Mouse (Mus musculus) intestine, embryonic 14.5 days (tissue): ENCODE results near the gene Evl. TPM values are rescaled to one million over a fixed set of nuclear protein-coding genes. Genes with fewer than 3 reads are reported as not detected.
A peak's percentile ranks its signal among the peaks of the same experiment; 100 is the strongest.
"Not testable (repeated sequence)": the region's sequence is repeated elsewhere in the genome, so short reads cannot be mapped to it uniquely, and the experiment has no call there.

Experiments used
- ATAC-seq: fragments of 200-750 bp; cut with Nextera tagmentation; replicated peaks from 2 replicates; pipeline ENCODE4 v1.8.0; 2017; ENCODE audit warnings: low read depth, moderate number of reproducible peaks, moderate TSS enrichment, moderate library complexity; ENCODE audit not compliant: low FRiP score, low TSS enrichment
- DNase-seq: peaks from one replicate; pipeline ENCODE4 v3.0.0-alpha.2; 2018; ENCODE audit warnings: low spot score
- H3K27ac ChIP-seq: fragments of 300-500 bp; sonication (generic); 2 replicates; pipeline ENCODE4 v1.5.1; 2014; ENCODE audit warnings: low read depth, mild to moderate bottlenecking, control low read depth
- H3K27me3 ChIP-seq: fragments of 300-500 bp; sonication (generic); replicated peaks from 2 replicates; pipeline ENCODE4 v1.6.1; 2014; ENCODE audit warnings: low read length, control low read depth; ENCODE audit not compliant: control insufficient read depth, insufficient read depth
- H3K36me3 ChIP-seq: fragments of 300-500 bp; sonication (generic); 2 replicates; pipeline ENCODE4 v1.6.1; 2014; ENCODE audit warnings: low read length, control low read depth; ENCODE audit not compliant: control insufficient read depth, insufficient read depth
- H3K4me1 ChIP-seq: fragments of 300-500 bp; sonication (generic); replicated peaks from 2 replicates; pipeline ENCODE4 v1.6.1; 2014; ENCODE audit warnings: low read length, control low read depth, mixed read lengths; ENCODE audit not compliant: control insufficient read depth, insufficient read depth
- H3K4me2 ChIP-seq: fragments of 300-500 bp; sonication (generic); 2 replicates; pipeline ENCODE4 v1.6.1; 2014; ENCODE audit warnings: low read length
- H3K4me3 ChIP-seq: fragments of 300-500 bp; sonication (generic); 2 replicates; pipeline ENCODE4 v1.5.1; 2014; ENCODE audit warnings: low read depth, low read length, control low read depth, mixed read lengths
- H3K9ac ChIP-seq: fragments of 300-500 bp; sonication (generic); 2 replicates; pipeline ENCODE4 v1.6.1; 2014; ENCODE audit warnings: mild to moderate bottlenecking, low read length
- H3K9me3 ChIP-seq: fragments of 300-500 bp; sonication (generic); 2 replicates; pipeline ENCODE4 v1.6.1; 2016; ENCODE audit warnings: low read length, control low read depth; ENCODE audit not compliant: control insufficient read depth
- WGBS: fragments of 180-500 bp; shearing (Covaris S2); extraction: QIAGEN DNeasy Blood & Tissue Kit; methylation state at CpG from one replicate; pipeline ENCODE4 v1.1.7; 2014; 5-methylcytosine and 5-hydroxymethylcytosine counted together
- microRNA counts: library from miRNA; unstranded; fragments of <30 nt; microRNA quantifications from one replicate; lab custom pipeline; 2016
- microRNA-seq: library from miRNA; unstranded; fragments of <30 nt; microRNA quantifications from one replicate; pipeline ENCODE4, GENCODE M21; 2016
- polyA plus RNA-seq: library from polyadenylated mRNA; unstranded; fragments of >200 nt; fragmentation: Nextera tagmentation; extraction: Ambion mirVana; gene quantifications from 2 replicates; pipeline ENCODE4 v1.2.1, GENCODE M21; 2014

Evl gene
- polyA plus RNA-seq, 1 experiment from 2014 or later = 61.0 TPM

GRCm38 (mm10) chr12:108713972-108714371 is 159.5 kb downstream of the Evl start:
- not testable (repeated sequence) for H3K9ac ChIP-seq, H3K4me2 ChIP-seq, H3K4me1 ChIP-seq, H3K27me3 ChIP-seq, H3K36me3 ChIP-seq, H3K9me3 ChIP-seq, H3K27ac ChIP-seq, H3K4me3 ChIP-seq, ATAC-seq, DNase-seq
- WGBS = 96% methylated on average over 14 of the region's 14 CpGs

- Histone ChIP-seq H3K9me3 (no peaks in the 10 kb centered on the region), H3K4me2 (no peak overlapping the region), H3K27ac (no peak overlapping the region), H3K4me1 (no peaks in the 10 kb centered on the region), H3K9ac (no peak overlapping the region), H3K4me3 (no peak overlapping the region), H3K36me3 (no peaks in the 10 kb centered on the region), H3K27me3 (no peaks in the 10 kb centered on the region)
- DNase-seq (no peak), ATAC-seq (no peak)
- 86% methylated on average over 5 of the region's 5 CpGs for WGBS
These were observed 161.3 kb downstream of the Evl start for GRCm38 (mm10) chr12:108715854-108716253.

GRCm38 (mm10) chr12:108718485-108718884 is 164.0 kb downstream of the Evl start:
- Histone ChIP-seq H3K27me3 (no peaks in the 10 kb centered on the region), H3K4me1 (no peaks in the 10 kb centered on the region), H3K4me2 (no peak overlapping the region), H3K4me3 (no peak overlapping the region), H3K9ac (no peak overlapping the region), H3K9me3 (no peaks in the 10 kb centered on the region), H3K27ac (no peak overlapping the region), H3K36me3 (no peaks in the 10 kb centered on the region)
- DNase-seq (no peak), ATAC-seq (no peak)
- 77% methylated on average over 3 of the region's 3 CpGs for WGBS

GRCm38 (mm10) chr12:108722464-108722863 is 167.9 kb downstream of the Evl start:
- Histone ChIP-seq H3K27ac (no peak overlapping the region), H3K4me3 (no peak overlapping the region), H3K9me3 (no peaks in the 10 kb centered on the region), H3K9ac (no peak overlapping the region), H3K4me1 (no peaks in the 10 kb centered on the region), H3K4me2 (no peak overlapping the region), H3K36me3 (no peaks in the 10 kb centered on the region), H3K27me3 (no peaks in the 10 kb centered on the region)
- ATAC-seq (no peak), DNase-seq (no peak)
- WGBS = 92% methylated on average over 4 of the region's 4 CpGs

- Histone ChIP-seq H3K4me3 (no peak overlapping the region), H3K9ac (no peak overlapping the region), H3K27ac (no peak overlapping the region), H3K27me3 (no peaks in the 10 kb centered on the region), H3K4me2 (no peak overlapping the region), H3K36me3 (no peaks in the 10 kb centered on the region), H3K4me1 (no peaks in the 10 kb centered on the region), H3K9me3 (no peaks in the 10 kb centered on the region)
- no peak for ATAC-seq
- 87% methylated on average over 3 of the region's 3 CpGs for WGBS
- no peak for DNase-seq
These were observed 169.3 kb downstream of the Evl start for GRCm38 (mm10) chr12:108723841-108724240.

GRCm38 (mm10) chr12:108734386-108734785 is 179.9 kb downstream of the Evl start:
- no peak overlapping the region for H3K27ac ChIP-seq
- 91% methylated on average over 2 of the region's 2 CpGs for WGBS
- no peak overlapping the region for H3K4me3 ChIP-seq
- H3K4me1 ChIP-seq = no peaks in the 10 kb centered on the region
- no peaks in the 10 kb centered on the region for H3K36me3 ChIP-seq
- H3K27me3 ChIP-seq = no peaks in the 10 kb centered on the region
- no peak overlapping the region for H3K9ac ChIP-seq
- H3K4me2 ChIP-seq = no peak overlapping the region
- no peaks in the 10 kb centered on the region for H3K9me3 ChIP-seq
- ATAC-seq (no peak), DNase-seq (no peak)

- Histone ChIP-seq H3K4me1 (no peaks in the 10 kb centered on the region), H3K27me3 (no peaks in the 10 kb centered on the region), H3K4me3 (no peak overlapping the region), H3K4me2 (no peak overlapping the region), H3K9ac (no peak overlapping the region), H3K36me3 (no peaks in the 10 kb centered on the region), H3K9me3 (no peaks in the 10 kb centered on the region), H3K27ac (no peak overlapping the region)
- no peak for DNase-seq
- no peak for ATAC-seq
- WGBS = 93% methylated on average over 7 of the region's 7 CpGs
These were observed 183.3 kb downstream of the Evl start for GRCm38 (mm10) chr12:108737838-108738237.

MicroRNAs within 50 kb of the gene (microRNA counts, 519-probe panel; counts per million panel counts)
- microRNA mmu-miR-342-3p (lab: Ali Mortazavi, UCI) (4,651 counts per million, percentile 75 among the panel's probes with 10 or more counts), microRNA mmu-miR-342-5p (lab: Ali Mortazavi, UCI) (not detected)

Small RNA genes within 50 kb of the gene (microRNA-seq; reads per million reads assigned to microRNA genes)
- gene Gm23872 (not detected), gene Mir342 (5,008 reads per million, percentile 91 among the genes with 10 or more reads in this experiment)

Other genes starting within 250 kb of the Evl start
- 0.28 and 0.67 TPM in 2 replicates for gene Hhipl1, start 248.4 kb upstream of the Evl start, polyA plus RNA-seq
- 4.7 and 5.1 TPM in 2 replicates for gene Cyp46a1, start 220.3 kb upstream of the Evl start, polyA plus RNA-seq
- gene Eml1, start 183.8 kb upstream of the Evl start, polyA plus RNA-seq = 72.4 and 94.5 TPM in 2 replicates
- 43.9 and 51.6 TPM in 2 replicates for gene Degs2, start 147.6 kb downstream of the Evl start, polyA plus RNA-seq
- gene Yy1, start 238.3 kb downstream of the Evl start, polyA plus RNA-seq = 18.4 and 20.5 TPM in 2 replicates